In genomic region chr5:133885016-133885415, GRCm38 (mm10) we compare ENCODE assay signal across 8 mouse cellular contexts.
DNase-seq lines count a peak whose midpoint lies in the region; ATAC-seq and TF ChIP-seq lines count a peak whose summit lies in the region.

No protein-coding gene starts in this region.

- 14% methylated on average over 6 of the region's 6 CpGs for WGBS in limb, embryonic 12.5 days
- 17% methylated on average over 6 of the region's 6 CpGs for WGBS in neural tube, embryonic 13.5 days

- 0 out of 2 replicates have a peak, but pooled peaks cover 3% of the 10 kb centered on the region for H3K27me3 ChIP-seq in limb, embryonic 12.5 days
- peaks cover 8% of the 10 kb centered on the region for H3K27me3 ChIP-seq in neural tube, embryonic 13.5 days

- no peak overlapping the region for H3K27ac ChIP-seq in gastrocnemius, adult 2 months
- peak overlapping the region; percentile 86 for H3K27ac ChIP-seq in limb, embryonic 12.5 days
- peak overlapping the region; percentile 74 for H3K27ac ChIP-seq in neural tube, embryonic 13.5 days (replicated peaks)

- H3K36me3 ChIP-seq in limb, embryonic 12.5 days = no peaks in the 10 kb centered on the region
- H3K36me3 ChIP-seq in neural tube, embryonic 13.5 days = no peaks in the 10 kb centered on the region

- H3K9ac ChIP-seq in limb, embryonic 12.5 days (replicated peaks) = no peak overlapping the region
- no peak overlapping the region for H3K9ac ChIP-seq in neural tube, embryonic 13.5 days

- no peaks in the 10 kb centered on the region for H3K9me3 ChIP-seq in limb, embryonic 12.5 days
- H3K9me3 ChIP-seq in neural tube, embryonic 13.5 days = no peaks in the 10 kb centered on the region

- H3K4me1 ChIP-seq in limb, embryonic 12.5 days (replicated peaks) = peaks cover 14% of the 10 kb centered on the region
- peaks cover 22% of the 10 kb centered on the region for H3K4me1 ChIP-seq in neural tube, embryonic 13.5 days (replicated peaks)

- intact Hi-C loops in heart, postnatal 25 days (cut with DNase I) = no loop called here
- intact Hi-C loops in gastrocnemius, adult 2 months (cut with DNase I) = no loop called here

- no peak for TF ChIP-seq CTCF in gastrocnemius, adult 2 months (IDR thresholded peaks at IDR 0.05)

- H3K4me3 ChIP-seq in gastrocnemius, adult 2 months = no peak overlapping the region
- no peak overlapping the region for H3K4me3 ChIP-seq in limb, embryonic 12.5 days (replicated peaks)
- H3K4me3 ChIP-seq in neural tube, embryonic 13.5 days = no peak overlapping the region

- peak; percentile 82 for ATAC-seq in limb, embryonic 12.5 days (ENCODE audit: insufficient number of reproducible peaks, insufficient read depth, low FRiP score, low TSS enrichment, low read depth)
- peak; percentile 94 for ATAC-seq in neural tube, embryonic 13.5 days (ENCODE audit: low read depth)

- H3K4me2 ChIP-seq in limb, embryonic 12.5 days = 0 out of 2 replicates have a peak overlapping the region, but pooled peaks have one; percentile 0
- H3K4me2 ChIP-seq in neural tube, embryonic 13.5 days = no peak overlapping the region

- DNase-seq in heart, adult 11 months = peak; percentile 88
- no peak for DNase-seq in heart, postnatal 25 days (ENCODE audit: low spot score)
- DNase-seq in cerebellum, postnatal 25 days = peak; percentile 79 to 87
- DNase-seq in gastrocnemius, adult 2 months = peak; percentile 63
- peak; percentile 46 for DNase-seq in kidney, adult 18-20 months
- DNase-seq in thymus, postnatal 36 days = no peak

Comparison
In these comparisons a context has a peak if more than half of its experiments do, and no peak if none do; other contexts are left out.
1. DNase-seq: peak in heart, adult 11 months (single experiment), cerebellum, postnatal 25 days (2 of 2), gastrocnemius, adult 2 months (single experiment) and kidney, adult 18-20 months (single experiment); none in heart, postnatal 25 days (single experiment) and thymus, postnatal 36 days (0 of 2).